Mouse (Mus musculus): ENCODE data around the gene Lrtm1. TPM values are rescaled to one million over a fixed set of nuclear protein-coding genes. Genes with fewer than 3 reads are reported as not detected.
A peak's percentile ranks its signal among the peaks of the same experiment; 100 is the strongest.

Gene Lrtm1
- polyA plus RNA-seq, 1 experiment from 2014 or later, result 0.29 TPM

- no peak for DNase-seq
- Histone ChIP-seq H3K27me3 (ENCODE audit: control insufficient read depth, insufficient read depth, low read length) (no peaks in the 10 kb centered on the region), H3K4me1 (ENCODE audit: control insufficient read depth, insufficient read depth, low read length) (no peaks in the 10 kb centered on the region), H3K9ac (replicated peaks; ENCODE audit: low read length) (no peak overlapping the region), H3K4me3 (replicated peaks; ENCODE audit: low read depth, low read length) (no peak overlapping the region), H3K36me3 (ENCODE audit: control insufficient read depth, insufficient read depth, low read length) (no peaks in the 10 kb centered on the region), H3K4me2 (ENCODE audit: low read length) (no peak overlapping the region), H3K27ac (replicated peaks; ENCODE audit: low read depth, low read length) (no peak overlapping the region), H3K9me3 (ENCODE audit: control insufficient read depth, low read length) (no peaks in the 10 kb centered on the region)
- ATAC-seq (ENCODE audit: low FRiP score, low TSS enrichment), result no peak
- 96% methylated on average over 4 of the region's 4 CpGs for WGBS
Measured at GRCm38 (mm10) chr14:29009644-29010043, 8.4 kb upstream of the Lrtm1 start.

DNA sequence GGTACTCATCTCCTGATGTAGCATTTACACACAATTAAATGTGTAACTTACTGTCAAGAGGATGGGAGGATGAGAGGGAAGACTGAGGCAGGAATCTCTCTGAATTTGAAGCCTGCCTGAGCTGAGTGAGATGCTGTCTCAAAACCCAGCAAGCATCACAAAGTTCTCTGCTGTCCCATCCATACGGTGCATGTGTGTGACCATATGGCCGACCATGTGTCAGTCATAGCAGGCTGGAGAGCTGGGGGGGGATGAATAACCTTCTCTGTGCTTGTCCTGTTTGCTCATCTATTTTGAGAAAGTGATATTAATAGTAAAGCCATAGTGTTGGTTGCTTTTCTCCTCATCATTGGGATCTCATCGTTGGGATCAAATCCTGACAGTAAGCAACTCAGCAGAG is 4.8 kb upstream of the Lrtm1 start:
- Histone ChIP-seq H3K9ac (replicated peaks; ENCODE audit: low read length) (no peak overlapping the region), H3K4me3 (replicated peaks; ENCODE audit: low read depth, low read length) (no peak overlapping the region), H3K27ac (replicated peaks; ENCODE audit: low read depth, low read length) (no peak overlapping the region), H3K9me3 (ENCODE audit: control insufficient read depth, low read length) (no peaks in the 10 kb centered on the region), H3K27me3 (ENCODE audit: control insufficient read depth, insufficient read depth, low read length) (no peaks in the 10 kb centered on the region), H3K4me2 (ENCODE audit: low read length) (no peak overlapping the region), H3K4me1 (ENCODE audit: control insufficient read depth, insufficient read depth, low read length) (peaks cover 8% of the 10 kb centered on the region), H3K36me3 (ENCODE audit: control insufficient read depth, insufficient read depth, low read length) (no peaks in the 10 kb centered on the region)
- DNase-seq (no peak), ATAC-seq (ENCODE audit: low FRiP score, low TSS enrichment) (no peak)
- 80% methylated on average over 3 of the region's 3 CpGs for WGBS

DNA sequence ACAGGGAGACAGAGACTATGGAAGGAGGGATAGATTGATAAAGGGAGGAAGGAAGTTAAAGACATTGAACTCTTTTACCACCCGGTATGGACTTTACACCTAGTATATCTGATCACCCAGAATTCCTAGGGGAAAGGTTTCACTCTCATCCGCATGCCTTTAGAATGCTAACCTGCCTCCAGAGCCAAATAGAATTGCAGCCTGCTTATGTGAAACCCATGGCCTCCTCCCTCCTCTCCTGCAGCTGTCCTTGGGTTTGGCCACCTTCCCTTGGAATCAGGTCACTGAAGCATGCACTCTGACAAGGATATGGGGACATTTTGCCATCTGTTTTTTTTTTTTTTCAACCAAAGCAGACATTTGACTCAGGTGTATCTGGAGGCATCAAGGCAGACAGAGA is 3.3 kb upstream of the Lrtm1 start:
- WGBS, result 85% methylated on average over 2 of the region's 2 CpGs
- H3K36me3 ChIP-seq (ENCODE audit: control insufficient read depth, insufficient read depth, low read length), result no peaks in the 10 kb centered on the region
- H3K4me2 ChIP-seq (ENCODE audit: low read length), result no peak overlapping the region
- no peak overlapping the region for H3K9ac ChIP-seq (replicated peaks; ENCODE audit: low read length)
- H3K27ac ChIP-seq (replicated peaks; ENCODE audit: low read depth, low read length), result no peak overlapping the region
- H3K4me1 ChIP-seq (ENCODE audit: control insufficient read depth, insufficient read depth, low read length), result peaks cover 8% of the 10 kb centered on the region
- no peaks in the 10 kb centered on the region for H3K9me3 ChIP-seq (ENCODE audit: control insufficient read depth, low read length)
- no peak overlapping the region for H3K4me3 ChIP-seq (replicated peaks; ENCODE audit: low read depth, low read length)
- no peaks in the 10 kb centered on the region for H3K27me3 ChIP-seq (ENCODE audit: control insufficient read depth, insufficient read depth, low read length)
- no peak for ATAC-seq (ENCODE audit: low FRiP score, low TSS enrichment)
- no peak for DNase-seq

DNA sequence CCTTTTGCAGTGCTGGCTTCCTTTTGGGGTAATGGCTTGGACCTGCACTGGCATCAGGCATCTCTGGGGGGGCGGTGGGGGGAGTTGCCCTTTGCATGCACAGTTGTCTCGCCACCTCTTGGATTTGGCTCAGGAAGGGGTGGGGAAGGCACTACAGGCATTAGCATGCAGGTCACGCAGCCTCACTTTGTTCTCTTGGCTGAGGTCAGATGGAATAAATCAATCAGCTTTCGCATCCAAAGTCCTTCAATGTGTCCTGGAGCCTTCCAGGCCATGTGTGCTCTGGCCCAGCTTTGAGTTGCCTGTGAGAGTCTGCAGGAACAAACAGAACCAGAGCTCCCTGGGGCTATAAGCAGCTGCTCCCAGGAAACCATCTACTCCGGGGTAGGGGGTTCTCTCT is 2.1 kb upstream of the Lrtm1 start:
- Histone ChIP-seq H3K4me2 (ENCODE audit: low read length) (no peak overlapping the region), H3K36me3 (ENCODE audit: control insufficient read depth, insufficient read depth, low read length) (no peaks in the 10 kb centered on the region), H3K27ac (replicated peaks; ENCODE audit: low read depth, low read length) (no peak overlapping the region), H3K27me3 (ENCODE audit: control insufficient read depth, insufficient read depth, low read length) (no peaks in the 10 kb centered on the region), H3K4me3 (replicated peaks; ENCODE audit: low read depth, low read length) (no peak overlapping the region), H3K9me3 (ENCODE audit: control insufficient read depth, low read length) (no peaks in the 10 kb centered on the region), H3K9ac (replicated peaks; ENCODE audit: low read length) (no peak overlapping the region), H3K4me1 (ENCODE audit: control insufficient read depth, insufficient read depth, low read length) (peaks cover 8% of the 10 kb centered on the region)
- no peak for ATAC-seq (ENCODE audit: low FRiP score, low TSS enrichment)
- WGBS, result 13% methylated on average over 5 of the region's 5 CpGs
- peak; percentile 71 for DNase-seq

GRCm38 (mm10) chr14:29018316-29019000 is 450 bp downstream of the Lrtm1 start:
- Histone ChIP-seq H3K27ac (replicated peaks; ENCODE audit: low read depth, low read length) (no peak overlapping the region), H3K27me3 (ENCODE audit: control insufficient read depth, insufficient read depth, low read length) (no peaks in the 10 kb centered on the region), H3K4me3 (replicated peaks; ENCODE audit: low read depth, low read length) (no peak overlapping the region), H3K4me2 (ENCODE audit: low read length) (no peak overlapping the region), H3K4me1 (ENCODE audit: control insufficient read depth, insufficient read depth, low read length) (peaks cover 8% of the 10 kb centered on the region), H3K36me3 (ENCODE audit: control insufficient read depth, insufficient read depth, low read length) (no peaks in the 10 kb centered on the region), H3K9ac (replicated peaks; ENCODE audit: low read length) (no peak overlapping the region), H3K9me3 (ENCODE audit: control insufficient read depth, low read length) (no peaks in the 10 kb centered on the region)
- ATAC-seq (ENCODE audit: low FRiP score, low TSS enrichment) (no peak), DNase-seq (no peak)
- 7% methylated on average over 7 of the region's 7 CpGs for WGBS

DNA sequence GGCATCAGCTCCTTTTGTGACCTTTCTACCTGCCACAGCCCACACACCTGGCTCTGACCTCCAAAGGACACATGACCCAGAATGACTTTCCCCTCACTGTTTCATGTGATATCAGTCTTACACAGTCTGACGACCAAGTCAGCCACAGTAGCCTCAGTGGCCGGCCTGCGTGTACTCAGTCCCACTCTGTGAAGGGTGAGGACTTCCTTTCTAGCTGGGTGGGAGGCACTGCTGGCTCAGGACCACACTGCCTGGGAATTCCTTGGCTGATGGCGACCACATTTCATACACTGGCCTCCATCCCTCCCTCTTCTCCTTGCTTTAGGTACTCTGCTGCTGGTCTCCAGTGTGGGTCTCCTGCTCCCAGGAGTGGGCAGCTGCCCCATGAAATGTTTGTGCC is 3.3 kb downstream of the Lrtm1 start:
- Histone ChIP-seq H3K27me3 (ENCODE audit: control insufficient read depth, insufficient read depth, low read length) (no peaks in the 10 kb centered on the region), H3K36me3 (ENCODE audit: control insufficient read depth, insufficient read depth, low read length) (no peaks in the 10 kb centered on the region), H3K4me1 (ENCODE audit: control insufficient read depth, insufficient read depth, low read length) (peaks cover 1% of the 10 kb centered on the region), H3K27ac (replicated peaks; ENCODE audit: low read depth, low read length) (no peak overlapping the region), H3K9ac (replicated peaks; ENCODE audit: low read length) (no peak overlapping the region), H3K9me3 (ENCODE audit: control insufficient read depth, low read length) (no peaks in the 10 kb centered on the region), H3K4me2 (ENCODE audit: low read length) (no peak overlapping the region), H3K4me3 (replicated peaks; ENCODE audit: low read depth, low read length) (no peak overlapping the region)
- ATAC-seq (ENCODE audit: low FRiP score, low TSS enrichment), result no peak
- 94% methylated on average over 4 of the region's 4 CpGs for WGBS
- no peak for DNase-seq

DNA sequence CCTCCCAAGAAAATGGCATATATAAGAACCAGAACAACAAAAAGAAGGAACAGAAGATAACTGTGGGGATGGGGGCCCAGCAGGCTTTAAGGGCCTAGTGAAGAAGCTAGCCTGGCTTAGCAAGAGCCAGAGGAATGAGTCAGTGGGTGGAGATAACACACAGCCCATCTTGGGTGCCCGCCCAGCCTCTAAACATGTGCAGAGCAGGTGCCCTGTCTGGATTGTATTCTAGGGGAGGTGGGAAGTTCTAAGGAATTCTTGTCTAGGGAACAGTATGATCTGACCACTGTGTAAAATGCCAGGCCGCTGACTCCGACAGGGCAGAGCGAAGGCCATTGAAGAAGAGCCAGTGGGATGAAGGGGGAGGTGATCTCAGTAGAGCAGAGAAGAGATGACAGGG is 5.2 kb downstream of the Lrtm1 start:
- Histone ChIP-seq H3K4me1 (ENCODE audit: control insufficient read depth, insufficient read depth, low read length) (0 out of 2 replicates have a peak, but pooled peaks cover 3% of the 10 kb centered on the region), H3K4me3 (replicated peaks; ENCODE audit: low read depth, low read length) (no peak overlapping the region)
- no peak for ATAC-seq (ENCODE audit: low FRiP score, low TSS enrichment)

GRCm38 (mm10) chr14:29025335-29025734 is 7.3 kb downstream of the Lrtm1 start:
- H3K4me3 ChIP-seq (replicated peaks; ENCODE audit: low read depth, low read length), result no peak overlapping the region
- H3K27me3 ChIP-seq (ENCODE audit: control insufficient read depth, insufficient read depth, low read length), result no peaks in the 10 kb centered on the region
- WGBS, result 85% methylated on average over 6 of the region's 6 CpGs
- no peaks in the 10 kb centered on the region for H3K36me3 ChIP-seq (ENCODE audit: control insufficient read depth, insufficient read depth, low read length)
- H3K4me1 ChIP-seq (ENCODE audit: control insufficient read depth, insufficient read depth, low read length), result peaks cover 15% of the 10 kb centered on the region
- no peak overlapping the region for H3K27ac ChIP-seq (replicated peaks; ENCODE audit: low read depth, low read length)
- no peak overlapping the region for H3K9ac ChIP-seq (replicated peaks; ENCODE audit: low read length)
- ATAC-seq (ENCODE audit: low FRiP score, low TSS enrichment) (no peak), DNase-seq (no peak)
- no peak overlapping the region for H3K4me2 ChIP-seq (ENCODE audit: low read length)
- H3K9me3 ChIP-seq (ENCODE audit: control insufficient read depth, low read length), result no peaks in the 10 kb centered on the region

More for the DNA sequence above, 5.2 kb downstream of the Lrtm1 start:
- WGBS, result 97% methylated on average over 4 of the region's 4 CpGs
- no peaks in the 10 kb centered on the region for H3K9me3 ChIP-seq (ENCODE audit: control insufficient read depth, low read length)
- no peak overlapping the region for H3K4me2 ChIP-seq (ENCODE audit: low read length)
- H3K36me3 ChIP-seq (ENCODE audit: control insufficient read depth, insufficient read depth, low read length), result no peaks in the 10 kb centered on the region
- H3K27ac ChIP-seq (replicated peaks; ENCODE audit: low read depth, low read length), result no peak overlapping the region
- DNase-seq, result no peak
- H3K27me3 ChIP-seq (ENCODE audit: control insufficient read depth, insufficient read depth, low read length), result no peaks in the 10 kb centered on the region
- no peak overlapping the region for H3K9ac ChIP-seq (replicated peaks; ENCODE audit: low read length)

DNA sequence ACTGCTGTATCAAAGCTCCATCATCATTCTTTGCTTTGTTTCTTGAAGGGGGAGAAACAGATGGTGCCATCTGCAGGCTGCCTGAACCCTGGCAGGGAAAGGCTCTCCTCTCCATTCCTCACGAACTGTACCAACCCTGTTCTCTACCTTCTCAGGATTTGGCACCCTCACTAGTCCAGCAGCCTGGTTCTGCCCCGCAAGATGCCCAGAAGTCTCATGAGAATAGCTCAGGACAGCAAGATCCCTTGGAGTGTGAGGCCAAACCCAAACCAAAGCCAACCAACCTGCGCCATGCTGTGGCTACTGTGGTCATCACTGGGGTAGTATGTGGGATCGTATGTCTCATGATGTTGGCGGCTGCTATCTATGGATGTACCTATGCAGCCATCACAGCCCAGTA is 9.3 kb downstream of the Lrtm1 start:
- Histone ChIP-seq H3K4me1 (ENCODE audit: control insufficient read depth, insufficient read depth, low read length) (peaks cover 20% of the 10 kb centered on the region), H3K9me3 (ENCODE audit: control insufficient read depth, low read length) (no peaks in the 10 kb centered on the region), H3K27ac (replicated peaks; ENCODE audit: low read depth, low read length) (no peak overlapping the region), H3K27me3 (ENCODE audit: control insufficient read depth, insufficient read depth, low read length) (no peaks in the 10 kb centered on the region), H3K36me3 (ENCODE audit: control insufficient read depth, insufficient read depth, low read length) (no peaks in the 10 kb centered on the region), H3K4me3 (replicated peaks; ENCODE audit: low read depth, low read length) (no peak overlapping the region), H3K9ac (replicated peaks; ENCODE audit: low read length) (no peak overlapping the region), H3K4me2 (ENCODE audit: low read length) (no peak overlapping the region)
- no peak for ATAC-seq (ENCODE audit: low FRiP score, low TSS enrichment)
- WGBS, result 90% methylated on average over 5 of the region's 5 CpGs
- no peak for DNase-seq

Data from midbrain, embryonic 14.5 days (tissue).